Mouse (Mus musculus): Measurements from ENCODE around the gene Cdk2ap2. TPM values are rescaled to one million over a fixed set of nuclear protein-coding genes. Genes with fewer than 3 reads are reported as not detected.
A peak's percentile ranks its signal among the peaks of the same experiment; 100 is the strongest.

Gene Cdk2ap2
- polyA plus RNA-seq, 2 experiments from 2014 or later: 372 to 419 TPM

DNA sequence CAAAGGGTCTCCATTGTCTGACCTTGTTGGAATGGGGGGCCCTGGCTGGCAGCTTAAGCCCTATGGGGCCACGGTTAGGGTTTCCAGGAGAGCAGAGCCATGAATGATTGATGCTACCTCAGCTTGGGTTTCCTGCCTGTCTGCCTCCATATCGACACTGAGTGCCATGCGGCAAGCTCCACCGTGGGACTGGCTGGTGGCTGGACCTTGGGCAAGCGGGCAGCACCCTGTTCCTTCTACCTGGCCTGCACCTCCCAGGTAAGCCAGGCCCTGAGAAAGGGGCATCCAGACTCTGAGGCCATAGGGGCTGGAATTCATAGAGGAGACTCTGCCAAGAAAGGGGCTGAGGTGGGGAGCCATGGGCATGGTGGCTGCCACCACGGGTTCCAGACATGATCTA, 43.2 kb downstream of the Cdk2ap2 start:
- no peak for ATAC-seq

DNA sequence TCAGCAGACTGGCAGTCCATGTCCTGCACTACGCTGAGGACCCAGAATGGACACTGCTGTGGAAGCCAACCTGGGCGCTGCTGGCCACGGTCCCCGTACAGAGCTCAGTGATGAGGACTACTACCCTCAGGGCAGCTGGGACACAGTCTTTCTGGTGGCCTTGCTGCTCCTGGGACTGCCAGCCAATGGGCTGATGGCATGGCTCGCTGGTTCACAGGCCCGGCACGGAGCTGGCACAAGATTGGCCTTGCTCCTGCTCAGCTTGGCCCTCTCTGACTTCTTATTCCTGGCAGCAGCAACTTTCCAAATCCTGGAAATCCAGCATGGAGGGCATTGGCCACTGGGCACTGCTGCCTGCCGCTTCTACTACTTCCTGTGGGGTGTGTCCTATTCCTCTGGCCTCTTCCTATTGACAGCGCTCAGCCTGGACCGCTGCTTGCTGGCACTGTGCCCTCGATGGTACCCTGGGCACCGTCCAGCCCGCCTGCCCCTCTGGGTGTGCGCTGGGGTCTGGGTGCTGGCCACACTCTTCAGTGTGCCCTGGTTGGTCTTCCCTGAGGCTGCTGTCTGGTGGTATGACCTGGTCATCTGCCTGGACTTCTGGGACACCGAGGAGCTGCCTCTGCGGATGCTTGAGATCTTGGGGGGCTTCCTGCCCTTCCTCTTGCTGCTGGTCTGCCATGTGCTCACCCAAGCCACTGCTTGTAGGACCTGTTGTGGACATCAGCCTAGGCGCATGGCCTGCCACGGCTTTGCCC, 45.6 kb downstream of the Cdk2ap2 start:
- ATAC-seq: no peak

DNA sequence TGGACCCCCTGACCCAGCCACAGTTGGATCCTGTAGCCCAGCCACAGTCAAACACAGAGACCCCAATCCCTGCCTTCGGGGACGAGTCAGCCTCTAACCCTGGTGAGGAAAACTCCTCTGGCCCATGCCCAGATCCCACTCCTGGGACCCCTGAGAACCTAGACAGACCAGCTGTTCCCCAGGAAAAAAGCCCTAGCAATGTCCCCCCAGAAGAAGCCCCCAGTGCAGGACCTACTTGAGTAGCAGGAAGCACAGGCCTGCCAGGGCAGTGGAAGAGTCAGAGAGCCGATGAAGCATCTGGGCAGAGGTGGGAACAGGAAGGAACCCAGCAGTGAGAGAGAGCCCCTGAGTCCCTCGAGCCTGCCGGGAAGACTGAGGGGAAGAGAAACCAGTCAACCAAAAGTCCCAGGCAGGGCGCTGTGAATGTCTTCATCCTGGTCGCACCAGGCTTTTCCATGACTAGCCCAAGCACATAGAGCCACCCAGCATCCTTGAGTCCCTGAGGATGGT, 46.8 kb downstream of the Cdk2ap2 start, which contains the start of gene Cabp4:
Cabp4 (minus strand) TSS at position 275 of the 510 bp plus-strand sequence.
- no peak for ATAC-seq

DNA sequence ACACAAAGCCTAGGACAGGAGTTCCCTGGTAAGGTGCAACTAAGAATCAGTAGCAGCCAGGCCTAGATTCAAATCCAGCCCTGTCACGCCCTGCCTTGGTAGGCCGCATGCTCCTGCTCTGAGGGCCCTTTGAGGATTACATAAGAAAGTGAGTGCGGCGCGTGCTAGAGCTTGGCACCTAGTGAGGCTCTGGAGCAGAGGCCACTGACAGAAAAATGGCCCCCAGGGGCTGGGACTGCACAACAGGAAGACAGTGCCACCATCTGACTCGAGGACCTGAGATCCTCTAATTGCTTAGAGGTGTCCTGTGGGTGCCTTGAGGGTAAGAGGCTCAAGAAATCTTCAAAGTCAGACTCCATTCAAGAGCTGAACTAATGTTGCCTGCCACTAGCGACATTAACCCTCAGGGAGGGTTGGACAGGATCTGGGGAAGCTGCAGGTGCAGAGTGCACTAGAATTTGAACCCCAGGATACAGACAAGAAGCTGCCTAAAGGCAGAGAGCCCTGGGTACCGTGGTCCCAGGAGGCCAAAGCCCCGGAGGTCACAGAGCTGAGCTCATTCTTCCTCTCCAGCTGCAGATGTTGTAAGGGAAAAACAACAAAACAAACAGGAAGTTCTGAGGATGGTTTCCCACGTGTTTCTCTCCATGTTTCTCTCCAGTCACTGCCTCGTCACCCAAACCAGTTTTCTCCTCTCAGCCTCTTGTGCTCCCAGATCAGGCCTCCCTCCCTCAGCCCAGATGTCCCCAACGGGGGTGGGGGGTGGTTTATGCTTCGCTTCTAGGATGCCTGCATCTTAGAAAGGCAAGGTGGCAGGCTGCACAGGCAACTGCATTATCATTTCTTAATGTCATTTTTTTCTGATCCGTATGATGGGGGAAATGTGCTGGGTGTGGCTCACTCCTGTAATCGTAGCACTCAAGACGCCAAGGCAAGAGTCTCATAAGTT, 47.8 kb downstream of the Cdk2ap2 start:
- no peak for ATAC-seq

DNA sequence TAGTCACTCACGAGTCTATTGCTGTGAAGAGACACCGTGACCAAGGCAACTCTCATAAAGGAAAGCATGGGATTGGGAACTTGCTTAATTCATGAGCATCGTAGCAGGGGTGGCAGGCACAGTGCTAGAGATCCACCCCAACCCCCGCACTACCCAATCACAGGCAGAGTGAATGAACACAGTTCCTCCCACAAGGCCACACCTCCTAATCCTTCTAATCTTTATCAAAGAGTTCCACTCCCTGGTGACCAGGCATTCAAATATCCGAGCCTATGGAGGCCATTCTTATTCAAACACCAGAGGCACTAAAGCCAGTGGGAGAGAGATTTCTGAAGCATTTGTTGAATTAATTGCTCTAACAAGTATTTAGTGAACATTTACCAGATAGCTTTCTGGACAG, 49.0 kb downstream of the Cdk2ap2 start:
- no peak for ATAC-seq

DNA sequence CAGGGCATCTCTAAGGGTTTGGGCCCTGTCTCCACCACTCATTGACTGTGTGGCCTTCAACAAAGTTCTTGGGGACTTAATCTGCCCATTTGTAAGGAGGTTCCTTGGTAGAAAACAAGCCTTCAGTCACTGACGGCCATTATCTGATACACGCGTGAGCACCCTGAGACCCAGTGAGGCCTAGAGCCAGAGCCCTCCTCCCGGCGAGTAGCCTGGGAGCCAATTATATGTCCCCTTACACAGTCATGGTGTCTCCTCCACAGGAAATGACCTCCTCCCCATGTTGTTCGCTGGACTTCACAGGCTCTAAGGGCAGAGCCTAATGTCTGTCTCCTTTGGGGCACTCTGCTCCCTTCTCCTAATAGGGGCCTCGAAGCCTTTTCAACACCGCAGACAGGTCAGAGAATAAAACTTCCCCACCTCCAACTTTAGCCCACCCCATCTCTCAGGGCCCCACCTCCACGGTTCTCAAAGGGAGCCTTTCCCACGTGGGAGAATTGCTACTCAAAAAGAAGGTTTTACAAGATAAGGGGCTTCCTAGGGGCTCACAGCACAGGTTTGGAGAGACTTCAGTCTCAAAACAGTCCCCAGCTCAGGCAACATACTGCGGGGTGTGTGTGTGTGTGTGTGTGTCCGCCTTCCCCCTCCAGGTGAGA, 49.5 kb downstream of the Cdk2ap2 start:
- no peak for ATAC-seq

DNA sequence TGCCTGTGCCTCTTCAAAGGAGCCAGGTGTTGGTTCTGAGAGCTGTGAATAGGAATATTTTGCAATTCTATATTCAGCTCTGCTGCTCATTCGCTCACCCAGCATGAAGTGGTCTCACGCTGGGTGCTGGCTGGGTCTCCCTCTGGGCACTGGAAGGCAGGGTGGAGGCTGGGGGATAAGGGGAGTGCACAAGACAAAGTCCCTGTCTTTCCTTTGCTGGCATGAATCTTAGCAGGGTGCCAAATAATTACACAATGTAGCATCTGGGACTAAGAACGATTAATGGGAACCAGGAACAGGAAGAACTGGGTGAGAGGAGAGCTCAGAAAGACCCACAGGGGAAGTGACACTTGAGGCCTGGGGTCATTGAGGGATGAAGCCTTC, 50.0 kb downstream of the Cdk2ap2 start:
- no peak for ATAC-seq

DNA sequence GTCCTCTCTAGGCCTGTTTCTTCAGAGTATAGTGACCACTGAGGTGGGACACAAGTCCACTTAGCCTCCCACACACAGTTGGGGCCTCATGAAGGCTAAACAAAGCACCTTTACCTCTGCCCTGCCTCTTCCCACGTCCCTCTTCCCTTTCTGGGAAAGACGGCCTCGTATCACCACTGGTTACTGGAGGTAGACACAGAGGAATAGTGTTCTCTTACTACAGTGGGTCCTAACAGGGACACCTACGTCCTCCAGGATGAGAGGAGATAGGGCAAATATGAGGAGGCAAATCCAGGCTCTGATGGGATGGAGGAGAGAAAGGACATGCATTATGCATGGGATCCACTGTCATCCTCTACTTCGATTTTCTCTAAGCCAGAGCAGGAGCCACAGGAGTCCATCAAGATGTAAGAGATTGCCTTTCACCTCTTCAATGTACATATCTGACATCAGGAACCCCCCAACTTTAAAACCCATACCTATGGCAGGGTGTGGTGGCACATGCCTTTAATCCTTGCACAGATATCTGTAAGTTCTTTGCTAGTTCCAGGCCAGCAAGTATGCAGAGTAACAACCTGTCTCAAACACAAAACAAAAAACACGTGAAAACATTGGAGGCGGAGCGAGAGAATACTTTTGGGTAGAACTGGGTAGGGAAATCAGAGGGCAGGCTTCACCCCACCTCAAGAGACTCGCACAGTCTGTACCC, 51.0 kb downstream of the Cdk2ap2 start:
- ATAC-seq: peak; percentile 13

DNA sequence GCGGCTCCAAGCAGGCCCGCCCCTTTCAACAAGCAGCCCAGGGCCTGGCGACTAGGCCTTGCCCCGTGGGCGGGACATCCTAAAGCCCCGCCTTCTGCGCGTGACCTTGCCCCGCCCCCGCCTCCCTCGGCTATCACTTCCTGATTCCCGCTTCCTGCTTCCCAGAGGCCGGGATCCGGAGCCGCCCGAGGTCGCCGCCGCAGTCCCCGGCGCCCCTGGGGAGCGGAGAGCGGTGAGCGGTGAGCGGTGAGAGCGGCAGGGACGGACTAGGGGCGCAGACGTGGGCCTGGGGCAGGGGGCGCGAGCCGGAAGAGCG, 51.5 kb downstream of the Cdk2ap2 start, which contains the start of gene Coro1b:
Coro1b (plus strand) TSS at position 129 of the 316 bp plus-strand sequence.
- ATAC-seq: peak; percentile 98

Other genes starting within 250 kb of the Cdk2ap2 start
- 1 to 10 TPM; 3.0 to 3.2 TPM for gene Chka, start 245.4 kb upstream of the Cdk2ap2 start, polyA plus RNA-seq (2017; shearing (Covaris generic))
- gene Tcirg1, start 190.0 kb upstream of the Cdk2ap2 start, polyA plus RNA-seq (2017; shearing (Covaris generic)): 10 to 100 TPM; 36.2 to 70.0 TPM
- 100 to 1,000 TPM; 262 to 298 TPM for gene Ndufs8, start 184.4 kb upstream of the Cdk2ap2 start, polyA plus RNA-seq (2017; shearing (Covaris generic))
- gene Aldh3b1, start 167.4 kb upstream of the Cdk2ap2 start, polyA plus RNA-seq (2017; shearing (Covaris generic)): under 1 TPM in 1 of 2 experiments, not detected in 1; 0.83 TPM
- gene Unc93b1, start 162.0 kb upstream of the Cdk2ap2 start, polyA plus RNA-seq (2017; shearing (Covaris generic)): 10 to 100 TPM; 17.1 to 21.8 TPM
- not detected for gene Aldh3b3, start 138.5 kb upstream of the Cdk2ap2 start, polyA plus RNA-seq (2017; shearing (Covaris generic))
- gene Aldh3b2, start 124.9 kb upstream of the Cdk2ap2 start, polyA plus RNA-seq (2017; shearing (Covaris generic)): not detected
- 1 to 10 TPM; 1.2 to 1.6 TPM for gene Acy3, start 110.6 kb upstream of the Cdk2ap2 start, polyA plus RNA-seq (2017; shearing (Covaris generic))
- gene Tbx10, start 104.4 kb upstream of the Cdk2ap2 start, polyA plus RNA-seq (2017; shearing (Covaris generic)): not detected
- 10 to 100 TPM; 17.3 to 17.8 TPM for gene Nudt8, start 96.6 kb upstream of the Cdk2ap2 start, polyA plus RNA-seq (2017; shearing (Covaris generic))
- under 1 TPM; 0.19 to 0.42 TPM for gene Gm49405, start 96.6 kb upstream of the Cdk2ap2 start, polyA plus RNA-seq (2017; shearing (Covaris generic))
- 1 to 10 TPM in 1 of 2 experiments, under 1 TPM in 1; 0.45 to 1.5 TPM for gene Doc2g, start 93.9 kb upstream of the Cdk2ap2 start, polyA plus RNA-seq (2017; shearing (Covaris generic))
- gene Ndufv1, start 84.4 kb upstream of the Cdk2ap2 start, polyA plus RNA-seq (2017; shearing (Covaris generic)): 100 to 1,000 TPM; 129 to 134 TPM
- gene Gstp1, start 59.2 kb upstream of the Cdk2ap2 start, polyA plus RNA-seq (2017; shearing (Covaris generic)): 100 to 1,000 TPM; 481 to 485 TPM
- 10 to 100 TPM; 11.1 to 23.5 TPM for gene Gstp2, start 51.2 kb upstream of the Cdk2ap2 start, polyA plus RNA-seq (2017; shearing (Covaris generic))
- 100 to 1,000 TPM; 202 to 218 TPM for gene Gstp3, start 37.6 kb upstream of the Cdk2ap2 start, polyA plus RNA-seq (2017; shearing (Covaris generic))
- not detected for gene Cabp2, start 15.6 kb upstream of the Cdk2ap2 start, polyA plus RNA-seq (2017; shearing (Covaris generic))
- gene Pitpnm1, start 2.8 kb downstream of the Cdk2ap2 start, polyA plus RNA-seq (2017; shearing (Covaris generic)): 10 to 100 TPM; 89.9 to 91.4 TPM
- gene Aip, start 28.7 kb downstream of the Cdk2ap2 start, polyA plus RNA-seq (2017; shearing (Covaris generic)): 100 to 1,000 TPM; 171 to 215 TPM
- gene Gpr152, start 42.6 kb downstream of the Cdk2ap2 start, polyA plus RNA-seq (2017; shearing (Covaris generic)): not detected
- 1 to 10 TPM; 1.1 to 1.4 TPM for gene Cabp4, start 46.9 kb downstream of the Cdk2ap2 start, polyA plus RNA-seq (2017; shearing (Covaris generic))
- 100 to 1,000 TPM; 212 to 255 TPM for gene Coro1b, start 51.4 kb downstream of the Cdk2ap2 start, polyA plus RNA-seq (2017; shearing (Covaris generic))
- gene Ptprcap, start 56.4 kb downstream of the Cdk2ap2 start, polyA plus RNA-seq (2017; shearing (Covaris generic)): 1,000 to 10,000 TPM; 1,013 to 1,027 TPM
- 10 to 100 TPM; 21.9 to 25.0 TPM for gene Rps6kb2, start 66.2 kb downstream of the Cdk2ap2 start, polyA plus RNA-seq (2017; shearing (Covaris generic))
- 1 to 10 TPM; 6.1 to 7.2 TPM for gene Carns1, start 78.3 kb downstream of the Cdk2ap2 start, polyA plus RNA-seq (2017; shearing (Covaris generic))
- 100 to 1,000 TPM; 548 to 733 TPM for gene Tbc1d10c, start 94.1 kb downstream of the Cdk2ap2 start, polyA plus RNA-seq (2017; shearing (Covaris generic))
- 1,000 to 10,000 TPM in 1 of 2 experiments, 100 to 1,000 TPM in 1; 945 to 1,075 TPM for gene Ppp1ca, start 94.9 kb downstream of the Cdk2ap2 start, polyA plus RNA-seq (2017; shearing (Covaris generic))
- 10 to 100 TPM; 37.7 to 40.3 TPM for gene Rad9a, start 104.5 kb downstream of the Cdk2ap2 start, polyA plus RNA-seq (2017; shearing (Covaris generic))
- 10 to 100 TPM; 19.7 to 29.7 TPM for gene Clcf1, start 117.1 kb downstream of the Cdk2ap2 start, polyA plus RNA-seq (2017; shearing (Covaris generic))
- not detected for gene AC109138.7, start 117.2 kb downstream of the Cdk2ap2 start, polyA plus RNA-seq (2017; shearing (Covaris generic))
- gene Pold4, start 134.7 kb downstream of the Cdk2ap2 start, polyA plus RNA-seq (2017; shearing (Covaris generic)): 100 to 1,000 TPM; 117 to 151 TPM
- 10 to 100 TPM in 1 of 2 experiments, 1 to 10 TPM in 1; 8.8 to 11.4 TPM for gene Ssh3, start 172.0 kb downstream of the Cdk2ap2 start, polyA plus RNA-seq (2017; shearing (Covaris generic))
- 1 to 10 TPM; 1.5 to 2.1 TPM for gene Ankrd13d, start 186.0 kb downstream of the Cdk2ap2 start, polyA plus RNA-seq (2017; shearing (Covaris generic))
- 100 to 1,000 TPM in 1 of 2 experiments, 10 to 100 TPM in 1; 83.4 to 101 TPM for gene Grk2, start 209.0 kb downstream of the Cdk2ap2 start, polyA plus RNA-seq (2017; shearing (Covaris generic))

All from activated CD4-positive, CD25-positive, alpha-beta regulatory T cell, adult 4 months (primary cell).